Mouse (Mus musculus) CH12.LX (cell line): ENCODE measurements at regions not wholly inside any gene's neighbourhood (a gene's known extent, or its start where the extent isn't known, plus 50 kb on each side); places are given as distances from the start of the nearest gene placed in this dataset.

Source experiments
- DNase-seq: peaks from one replicate; pipeline ENCODE4 v3.0.0-alpha.2; 2013; ENCODE audit errors: extremely low read depth
- H3K27ac ChIP-seq: 2 replicates; pipeline ENCODE4 v1.5.1; 2012; ENCODE audit warnings: low read depth, mild to moderate bottlenecking, control low read depth, moderate library complexity; ENCODE audit not compliant: insufficient read depth
- H3K27me3 ChIP-seq: replicated peaks from 2 replicates; pipeline ENCODE3; 2012; ENCODE audit warnings: inconsistent platforms
- H3K36me3 ChIP-seq, 2 experiments: replicated peaks in 1 of 2; 2 replicates each; pipeline versions ENCODE3 to v1.6.1; 2012; ENCODE audit warnings: inconsistent platforms in 1 of 2, low read length in 1 of 2, mild to moderate bottlenecking in 1 of 2, mixed read lengths in 1 of 2, moderate library complexity in 1 of 2; ENCODE audit not compliant: control insufficient read depth in 1 of 2, insufficient read depth in 1 of 2
- H3K4me1 ChIP-seq, 2 experiments: 2 replicates each; pipeline ENCODE4 v1.6.1; 2012; ENCODE audit warnings: inconsistent platforms in 1 of 2, moderate library complexity in 1 of 2; ENCODE audit not compliant: insufficient read depth in 2 of 2, control insufficient read depth in 1 of 2
- H3K4me2 ChIP-seq: 2 replicates; pipeline ENCODE4 v1.6.1; 2012; ENCODE audit warnings: low read depth, mild to moderate bottlenecking, control low read depth; ENCODE audit not compliant: poor library complexity, insufficient read depth, severe bottlenecking
- H3K4me3 ChIP-seq, 3 experiments: fragments of 150-350 bp in 1 of 3; sonication (generic) in 1 of 3; replicated peaks in 1 of 3; 2 replicates each; pipeline versions ENCODE3 to v1.5.1; 2011 to 2012; ENCODE audit warnings: low read depth in 2 of 3, low read length in 2 of 3, mild to moderate bottlenecking in 2 of 3, moderate library complexity in 2 of 3, control low read depth in 1 of 3, improper control_type of control experiment in 1 of 3, inconsistent platforms in 1 of 3, mixed read lengths in 1 of 3; ENCODE audit not compliant: poor library complexity in 1 of 3
- H3K79me2 ChIP-seq: replicated peaks from 2 replicates; pipeline ENCODE4 v1.6.1; 2012; ENCODE audit warnings: mild to moderate bottlenecking, moderate library complexity; ENCODE audit not compliant: control insufficient read depth, poor library complexity, insufficient read depth, severe bottlenecking; ENCODE audit errors: extremely low read depth
- H3K9ac ChIP-seq: 2 replicates; pipeline ENCODE4 v1.6.1; 2012; ENCODE audit warnings: low read depth, mild to moderate bottlenecking, control low read depth, moderate library complexity; ENCODE audit not compliant: insufficient read depth
- H3K9me3 ChIP-seq: replicated peaks from 2 replicates; pipeline ENCODE3; 2012; ENCODE audit warnings: low read length, inconsistent platforms, mixed read lengths
- BHLHE40 ChIP-seq: IDR thresholded peaks from 2 replicates; pipeline ENCODE4 v1.6.1; 2011; ENCODE audit warnings: mild to moderate bottlenecking, low read depth, low read length, improper control_type of control experiment
- E2F4 ChIP-seq: IDR thresholded peaks from 2 replicates; pipeline ENCODE4 v1.6.1; 2011; ENCODE audit warnings: low read depth, low read length, improper control_type of control experiment; ENCODE audit not compliant: insufficient replicate concordance
- ETS1 ChIP-seq: conservative IDR thresholded peaks from 2 replicates; pipeline ENCODE4 v1.6.1; 2012; ENCODE audit warnings: low read depth, mild to moderate bottlenecking, inconsistent platforms, low read length, improper control_type of control experiment, moderate library complexity
- GABPA ChIP-seq: IDR thresholded peaks from 2 replicates; pipeline ENCODE4 v1.6.1; 2012; ENCODE audit warnings: low read depth, low read length, improper control_type of control experiment, inconsistent platforms; ENCODE audit not compliant: insufficient replicate concordance
- JUN ChIP-seq: IDR thresholded peaks from 2 replicates; pipeline ENCODE4 v1.6.1; 2011; ENCODE audit warnings: low read depth, mild to moderate bottlenecking, low read length, improper control_type of control experiment, moderate library complexity; ENCODE audit not compliant: insufficient read depth
- KAT2A ChIP-seq: IDR thresholded peaks from 2 replicates; pipeline ENCODE4 v1.6.1; 2012; ENCODE audit warnings: low read length, improper control_type of control experiment, inconsistent platforms; ENCODE audit not compliant: insufficient replicate concordance
- MAFK ChIP-seq: IDR thresholded peaks from 2 replicates; pipeline ENCODE4 v1.6.1; 2011; ENCODE audit warnings: low read length, improper control_type of control experiment; ENCODE audit not compliant: insufficient replicate concordance
- MXI1 ChIP-seq: IDR thresholded peaks from 2 replicates; pipeline ENCODE4 v1.6.1; 2011; ENCODE audit warnings: mild to moderate bottlenecking, low read depth, low read length, improper control_type of control experiment
- TCF12 ChIP-seq: IDR thresholded peaks from 2 replicates; pipeline ENCODE4 v1.6.1; 2014; ENCODE audit warnings: low read depth, mild to moderate bottlenecking, inconsistent platforms, low read length, improper control_type of control experiment
- UBTF ChIP-seq: IDR thresholded peaks from 2 replicates; pipeline ENCODE4 v1.6.1; 2012; ENCODE audit warnings: low read depth, mild to moderate bottlenecking, inconsistent platforms, low read length, improper control_type of control experiment, moderate library complexity
- USF2 ChIP-seq: conservative IDR thresholded peaks from 2 replicates; pipeline ENCODE4 v1.6.1; 2011; ENCODE audit warnings: low read depth, low read length, improper control_type of control experiment
- ZC3H11A ChIP-seq: IDR thresholded peaks from 2 replicates; pipeline ENCODE4 v1.6.1; 2012; ENCODE audit warnings: low read depth, mild to moderate bottlenecking, inconsistent platforms, low read length, improper control_type of control experiment
- ZNF384 ChIP-seq: IDR thresholded peaks from 2 replicates; pipeline ENCODE4 v1.6.1; 2012; ENCODE audit warnings: low read depth, low read length, improper control_type of control experiment, inconsistent platforms
- dilution Hi-C: fragments of 300-500 bp; cut with MboI; formaldehyde crosslinking; loops from 2 replicates; pipeline ENCODE4 v1.14.3; 2020; ENCODE audit warnings: low sequenced_read_pairs; ENCODE audit not compliant: extremely low pct_unique_long_range_greater_than_20kb, extremely low pct_ligation_motif_present
- in situ Hi-C: fragments of 300-500 bp; cut with MboI; formaldehyde crosslinking; loops from 3 replicates; pipeline ENCODE4 v1.14.3; 2019; ENCODE audit warnings: low sequenced_read_pairs, low pct_ligation_motif_present, low pct_unique_long_range_greater_than_20kb, mixed read lengths

DNA sequence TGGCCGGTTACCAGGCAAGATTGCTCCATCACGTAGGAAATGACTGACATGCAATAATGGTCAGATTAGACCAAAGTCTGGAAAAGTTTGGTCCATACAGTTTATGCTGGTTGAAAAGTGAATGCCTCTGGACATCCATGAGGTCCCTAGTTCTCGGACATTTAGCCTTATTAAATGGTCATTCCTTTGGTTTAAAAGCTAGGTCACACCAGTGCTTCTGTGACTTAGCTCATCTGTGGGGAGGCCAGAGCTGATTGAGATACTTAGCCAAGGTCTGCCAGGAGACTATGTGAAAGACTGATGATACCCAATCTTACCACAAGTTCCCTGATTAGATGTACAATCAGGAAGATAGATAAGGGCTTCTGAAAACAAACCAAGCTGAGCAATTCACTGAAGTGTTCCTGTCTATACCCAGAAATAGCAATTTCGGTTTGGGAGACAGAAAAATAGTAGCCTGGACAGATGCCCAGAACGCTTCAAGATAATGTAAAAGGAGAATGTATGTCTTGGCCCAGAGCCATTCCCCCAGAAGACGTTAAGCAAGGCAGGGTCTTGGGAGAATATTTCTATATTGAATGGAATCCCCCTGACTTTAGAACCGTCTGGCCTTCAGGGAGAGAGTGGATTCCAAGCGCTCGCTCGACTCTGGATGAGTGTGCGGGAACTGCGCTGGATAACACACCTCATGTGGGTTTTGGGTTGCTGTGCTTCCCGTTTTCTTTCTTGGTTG, 161.5 kb downstream of the Dact1 start:
- Histone ChIP-seq H3K4me1 (no peaks in the 10 kb centered on the region), H3K27me3 (no peaks in the 10 kb centered on the region), H3K27ac (no peak overlapping the region), H3K9me3 (no peaks in the 10 kb centered on the region), H3K79me2 (no peaks in the 10 kb centered on the region), H3K9ac (no peak overlapping the region), H3K36me3 (no peaks in the 10 kb centered on the region), H3K4me3 (no peak overlapping the region), H3K4me2 (no peak overlapping the region)
- in situ Hi-C loops = no loop called here
- dilution Hi-C loops = no loop called here
- DNase-seq = no peak
- TF ChIP-seq UBTF (no peak), MXI1 (no peak), E2F4 (no peak), BHLHE40 (no peak), TCF12 (no peak), JUN (no peak), ETS1 (no peak), MAFK (no peak)

GRCm38 (mm10) chr12:71471720-71472119, 162.0 kb downstream of the Dact1 start:
- H3K27me3 ChIP-seq = no peaks in the 10 kb centered on the region
- no peaks in the 10 kb centered on the region for H3K4me1 ChIP-seq
- no peaks in the 10 kb centered on the region for H3K79me2 ChIP-seq
- no peak overlapping the region for H3K4me2 ChIP-seq
- H3K9ac ChIP-seq = no peak overlapping the region
- DNase-seq = no peak
- dilution Hi-C loops (no loop called here), in situ Hi-C loops (no loop called here)
- no peaks in the 10 kb centered on the region for H3K9me3 ChIP-seq
- H3K36me3 ChIP-seq = no peaks in the 10 kb centered on the region
- no peak overlapping the region for H3K4me3 ChIP-seq
- H3K27ac ChIP-seq = no peak overlapping the region
- no peak for TF ChIP-seq KAT2A
- no peak for TF ChIP-seq TCF12
- no peak for TF ChIP-seq E2F4
- no peak for TF ChIP-seq USF2
- no peak for TF ChIP-seq ZC3H11A
- TF ChIP-seq ZNF384 = no peak
- no peak for TF ChIP-seq JUN
- TF ChIP-seq GABPA = no peak
- no peak for TF ChIP-seq ETS1
